Mouse (Mus musculus) heart, postnatal 0 days (tissue): ENCODE data around the gene Ssbp2. TPM values are rescaled to one million over a fixed set of nuclear protein-coding genes. Genes with fewer than 3 reads are reported as not detected.

ENCODE experiments used
- ATAC-seq: fragments of 200-750 bp; cut with Nextera tagmentation; 2 replicates; pipeline ENCODE4 v1.8.0; 2017; ENCODE audit warnings: low read depth, moderate number of reproducible peaks, moderate library complexity; ENCODE audit not compliant: insufficient read depth
- DNase-seq: peaks from one replicate; pipeline ENCODE4 v3.0.0-alpha.2; 2016; ENCODE audit warnings: low spot score
- H3K27ac ChIP-seq: fragments of 300-500 bp; sonication (generic); 2 replicates; pipeline ENCODE4 v1.5.1; 2014; ENCODE audit warnings: low read depth, mild to moderate bottlenecking
- H3K27me3 ChIP-seq: fragments of 300-500 bp; sonication (generic); 2 replicates; pipeline ENCODE4 v1.6.1; 2014; ENCODE audit warnings: low read length, mixed read lengths; ENCODE audit not compliant: control insufficient read depth, insufficient read depth
- H3K36me3 ChIP-seq: fragments of 300-500 bp; sonication (generic); replicated peaks from 2 replicates; pipeline ENCODE4 v1.6.1; 2014; ENCODE audit warnings: low read length, mixed read lengths; ENCODE audit not compliant: control insufficient read depth, insufficient read depth
- H3K4me1 ChIP-seq: fragments of 300-500 bp; sonication (generic); 2 replicates; pipeline ENCODE4 v1.6.1; 2014; ENCODE audit warnings: antibody characterized with exemption; ENCODE audit not compliant: control insufficient read depth, insufficient read depth
- H3K4me2 ChIP-seq: fragments of 300-500 bp; sonication (generic); 2 replicates; pipeline ENCODE4 v1.6.1; 2014; ENCODE audit warnings: low read depth, mild to moderate bottlenecking, low read length, moderate library complexity
- H3K4me3 ChIP-seq: fragments of 300-500 bp; sonication (generic); 2 replicates; pipeline ENCODE4 v1.5.1; 2014; ENCODE audit warnings: low read depth, low read length
- H3K9ac ChIP-seq: fragments of 300-500 bp; sonication (generic); replicated peaks from 2 replicates; pipeline ENCODE4 v1.6.1; 2014; ENCODE audit warnings: low read depth, low read length, mixed read lengths
- H3K9me3 ChIP-seq: fragments of 300-500 bp; sonication (generic); replicated peaks from 2 replicates; pipeline ENCODE4 v1.6.1; 2016; ENCODE audit warnings: low read length; ENCODE audit not compliant: control insufficient read depth
- CTCF ChIP-seq: IDR thresholded peaks from 2 replicates; pipeline ENCODE4 v1.5.1; 2016; ENCODE audit warnings: antibody characterized with exemption, control low read depth, low read depth
- EP300 ChIP-seq: IDR thresholded peaks from 2 replicates; pipeline ENCODE4 v1.6.1; 2016; ENCODE audit warnings: antibody characterized with exemption, low read depth
- WGBS: fragments of 180-500 bp; shearing (Covaris S2); extraction: QIAGEN DNeasy Blood & Tissue Kit; methylation state at CpG from one replicate; pipeline ENCODE4 v1.1.7; 2014; 5-methylcytosine and 5-hydroxymethylcytosine counted together
- polyA plus RNA-seq: library from polyadenylated mRNA; unstranded; fragments of >200 nt; fragmentation: Nextera tagmentation; extraction: Ambion mirVana; gene quantifications from 2 replicates; pipeline ENCODE4 v1.2.1, GENCODE M21; 2015
- total RNA-seq: library from RNA; depleted of rRNA; stranded (reverse); fragments of >200 nt; gene quantifications from 2 replicates; pipeline ENCODE4 v1.2.3, GENCODE M21; 2014; ENCODE audit warnings: low replicate concordance

The Ssbp2 gene
- total and polyA plus RNA-seq, 2 experiments from 2014 or later, result 70.8 to 74.2 TPM

- Histone ChIP-seq H3K36me3 (no peaks in the 10 kb centered on the region), H3K9me3 (0 out of 2 replicates have a peak, but pooled peaks cover 3% of the 10 kb centered on the region), H3K27ac (0 out of 2 replicates have a peak overlapping the region, but pooled peaks have one; percentile 26), H3K27me3 (no peaks in the 10 kb centered on the region), H3K4me3 (no peak overlapping the region), H3K4me1 (peaks cover 22% of the 10 kb centered on the region), H3K9ac (no peak overlapping the region), H3K4me2 (no peak overlapping the region)
- DNase-seq (no peak), ATAC-seq (no peak)
- TF ChIP-seq EP300 (no peak), CTCF (no peak)
- 14% methylated on average over 1 of the region's 1 CpGs for WGBS
These were observed 13.9 kb downstream of the Ssbp2 start for GRCm38 (mm10) chr13:91474027-91474426.

DNA sequence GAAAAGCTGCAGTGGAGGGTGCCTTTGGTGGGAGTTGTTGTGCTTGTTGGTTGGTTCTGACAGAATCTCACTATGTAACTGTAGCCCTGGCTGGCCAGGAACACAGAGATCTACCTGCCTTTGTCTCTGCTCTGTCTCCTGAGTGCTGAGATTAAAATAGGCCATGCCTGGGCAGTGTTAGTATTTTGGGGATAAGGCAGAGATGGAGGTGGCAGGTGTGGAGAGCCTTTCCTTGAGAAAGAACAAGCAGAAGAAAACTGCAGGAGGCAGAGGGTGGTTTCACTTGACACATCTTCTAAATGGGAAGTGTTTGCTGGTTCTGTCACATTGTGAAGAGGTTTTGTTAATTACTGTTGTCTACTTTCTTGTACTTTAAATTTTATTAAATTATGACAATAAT lies 15.8 kb downstream of the Ssbp2 start:
- peaks cover 22% of the 10 kb centered on the region for H3K4me1 ChIP-seq
- H3K4me3 ChIP-seq, result no peak overlapping the region
- ATAC-seq (no peak), DNase-seq (no peak)
- no peaks in the 10 kb centered on the region for H3K27me3 ChIP-seq
- no peak overlapping the region for H3K4me2 ChIP-seq
- no peaks in the 10 kb centered on the region for H3K36me3 ChIP-seq
- H3K9me3 ChIP-seq, result 0 out of 2 replicates have a peak, but pooled peaks cover 3% of the 10 kb centered on the region
- TF ChIP-seq EP300 (no peak), CTCF (no peak)
- H3K27ac ChIP-seq, result no peak overlapping the region
- no peak overlapping the region for H3K9ac ChIP-seq

DNA sequence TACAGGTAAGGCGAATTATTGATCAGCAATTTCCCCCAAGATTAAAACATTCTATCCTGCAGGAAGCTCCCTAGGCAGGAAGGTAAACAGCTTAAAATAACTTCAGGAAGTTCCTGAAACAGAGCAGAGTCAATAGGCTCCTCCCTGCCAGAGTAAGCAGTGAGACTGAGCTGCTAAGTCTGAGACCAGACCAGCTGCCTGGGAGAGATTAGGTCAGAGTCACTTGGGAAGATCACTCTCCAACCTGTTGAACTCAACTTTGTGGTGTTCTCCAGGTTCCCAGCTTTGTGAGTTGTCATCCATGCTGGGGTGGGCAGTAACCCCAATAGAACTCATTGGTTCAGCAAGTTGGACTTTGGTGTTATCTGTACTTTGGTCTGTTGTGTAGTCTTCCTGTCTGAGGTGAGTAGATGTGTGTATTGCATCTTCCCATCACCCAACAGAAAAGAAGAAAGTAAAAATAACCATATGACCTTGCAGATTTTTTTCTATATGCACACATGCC lies 16.6 kb downstream of the Ssbp2 start:
- no peak overlapping the region for H3K9ac ChIP-seq
- 87% methylated on average over 1 of the region's 1 CpGs for WGBS
- no peak overlapping the region for H3K27ac ChIP-seq
- ATAC-seq (no peak), DNase-seq (no peak)
- no peak overlapping the region for H3K4me3 ChIP-seq
- H3K9me3 ChIP-seq, result 0 out of 2 replicates have a peak, but pooled peaks cover 3% of the 10 kb centered on the region
- no peak overlapping the region for H3K4me2 ChIP-seq
- no peaks in the 10 kb centered on the region for H3K27me3 ChIP-seq
- no peaks in the 10 kb centered on the region for H3K36me3 ChIP-seq
- TF ChIP-seq EP300 (no peak), CTCF (no peak)
- H3K4me1 ChIP-seq, result peaks cover 18% of the 10 kb centered on the region

DNA sequence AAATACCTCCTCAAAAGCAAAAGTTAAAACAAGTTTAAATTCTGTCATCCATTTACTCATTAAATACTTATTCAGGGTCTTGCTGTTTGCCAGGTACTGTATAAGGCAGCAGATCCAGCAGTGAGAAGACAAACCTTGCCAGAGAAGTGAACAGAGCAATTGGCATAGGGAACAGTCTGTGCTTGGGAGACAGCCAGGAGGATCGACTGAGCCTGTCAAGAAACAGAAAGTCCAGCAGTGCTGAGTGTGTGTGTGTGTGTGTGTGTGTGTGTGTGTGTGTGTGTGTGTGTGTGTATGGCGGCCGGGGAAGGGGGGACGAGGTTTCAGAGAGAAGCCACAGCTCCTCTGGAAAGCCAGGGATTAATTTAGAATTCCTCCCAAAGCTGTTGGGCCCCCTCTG lies 17.9 kb downstream of the Ssbp2 start:
- H3K4me1 ChIP-seq, result peaks cover 11% of the 10 kb centered on the region
- peak overlapping the region; percentile 34 for H3K4me2 ChIP-seq
- 19% methylated on average over 3 of the region's 4 CpGs for WGBS
- H3K4me3 ChIP-seq, result 0 out of 2 replicates have a peak overlapping the region, but pooled peaks have one; percentile 11
- H3K36me3 ChIP-seq, result no peaks in the 10 kb centered on the region
- H3K9me3 ChIP-seq, result 0 out of 2 replicates have a peak, but pooled peaks cover 3% of the 10 kb centered on the region
- no peaks in the 10 kb centered on the region for H3K27me3 ChIP-seq
- H3K27ac ChIP-seq, result peak overlapping the region; percentile 75
- TF ChIP-seq CTCF (no peak), EP300 (no peak)
- no peak overlapping the region for H3K9ac ChIP-seq
- DNase-seq (peak; percentile 81), ATAC-seq (peak; percentile 69; the same call in 1 of the 2 replicates)

DNA sequence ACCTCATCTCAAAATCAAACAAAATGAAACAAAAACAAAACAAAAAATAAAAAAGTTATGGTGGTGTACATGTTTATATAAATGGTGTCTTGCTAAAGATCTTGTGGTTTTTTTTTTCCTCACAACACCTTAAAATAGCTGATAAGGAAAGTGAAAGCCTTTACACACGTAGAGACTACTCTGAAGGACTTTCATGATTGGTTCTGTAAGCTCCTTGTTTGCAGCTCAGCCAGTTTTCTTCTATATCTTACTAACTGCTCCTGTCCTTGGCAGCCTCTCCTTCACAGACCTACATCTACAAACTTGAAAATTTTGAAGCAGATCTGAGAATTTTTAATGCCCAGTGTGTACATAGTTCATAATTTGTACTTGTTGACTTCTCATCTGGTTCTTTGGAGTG lies 24.2 kb downstream of the Ssbp2 start:
- Histone ChIP-seq H3K27ac (no peak overlapping the region), H3K36me3 (no peaks in the 10 kb centered on the region), H3K4me3 (no peak overlapping the region), H3K9me3 (no peaks in the 10 kb centered on the region), H3K4me1 (no peaks in the 10 kb centered on the region), H3K4me2 (no peak overlapping the region), H3K9ac (no peak overlapping the region), H3K27me3 (no peaks in the 10 kb centered on the region)
- DNase-seq (no peak), ATAC-seq (no peak)
- no peak for TF ChIP-seq CTCF
- no peak for TF ChIP-seq EP300
- 67% methylated on average over 1 of the region's 1 CpGs for WGBS

DNA sequence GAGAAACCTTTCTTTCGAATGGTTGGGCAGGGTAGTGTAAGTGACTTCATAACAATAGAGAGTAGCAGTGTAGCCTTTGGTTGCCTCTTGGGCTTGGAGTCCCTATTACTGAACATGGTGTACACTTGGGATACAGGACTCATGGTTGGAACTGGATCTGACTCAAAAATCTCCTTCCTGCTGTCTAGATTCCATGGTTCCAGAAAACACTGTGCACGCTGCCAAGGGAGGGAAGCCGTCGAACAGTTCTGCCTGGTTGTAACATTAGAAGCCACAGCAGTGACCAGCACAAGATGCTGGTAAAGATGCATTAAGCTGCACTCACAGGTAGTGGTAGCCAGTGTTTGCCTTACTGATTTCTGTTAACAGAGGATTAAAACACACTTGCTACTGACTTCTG lies 32.0 kb downstream of the Ssbp2 start:
- Histone ChIP-seq H3K9me3 (no peaks in the 10 kb centered on the region), H3K27ac (no peak overlapping the region), H3K27me3 (no peaks in the 10 kb centered on the region), H3K4me1 (no peaks in the 10 kb centered on the region), H3K4me2 (no peak overlapping the region), H3K4me3 (no peak overlapping the region), H3K36me3 (no peaks in the 10 kb centered on the region), H3K9ac (no peak overlapping the region)
- no peak for DNase-seq
- TF ChIP-seq CTCF (no peak), EP300 (no peak)
- 61% methylated on average over 4 of the region's 4 CpGs for WGBS
- no peak for ATAC-seq
